Mouse (Mus musculus) frontal cortex, postnatal 10 days (tissue): ENCODE results near the gene Cpt1c.

Experiments used
- DNase-seq, 2 experiments: peaks; one replicate each; pipeline ENCODE4 v3.0.0; 2022; ENCODE audit warnings: low spot score in 2 of 2, mixed read lengths in 1 of 2

Cpt1c gene

DNA sequence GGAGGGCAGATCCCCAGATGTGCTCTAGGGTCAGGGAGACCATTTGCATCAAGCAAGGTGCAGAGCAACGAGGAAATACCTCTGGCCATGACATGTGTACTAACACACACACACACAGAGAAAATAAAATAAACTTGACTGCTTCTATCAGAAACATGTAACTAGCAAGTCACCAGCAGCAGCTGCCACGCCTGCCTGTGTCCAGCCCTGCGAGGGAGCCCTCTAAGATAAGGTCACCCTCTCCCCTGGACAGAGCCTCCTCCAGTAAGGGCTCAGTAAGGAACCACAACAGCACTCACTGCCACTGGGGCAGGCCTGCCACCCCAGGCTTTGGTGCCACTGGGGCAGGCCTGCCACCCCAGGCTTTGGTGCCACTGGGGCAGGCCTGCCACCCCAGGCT lies 56.4 kb downstream of the Cpt1c start:
- DNase-seq, result no peak

DNA sequence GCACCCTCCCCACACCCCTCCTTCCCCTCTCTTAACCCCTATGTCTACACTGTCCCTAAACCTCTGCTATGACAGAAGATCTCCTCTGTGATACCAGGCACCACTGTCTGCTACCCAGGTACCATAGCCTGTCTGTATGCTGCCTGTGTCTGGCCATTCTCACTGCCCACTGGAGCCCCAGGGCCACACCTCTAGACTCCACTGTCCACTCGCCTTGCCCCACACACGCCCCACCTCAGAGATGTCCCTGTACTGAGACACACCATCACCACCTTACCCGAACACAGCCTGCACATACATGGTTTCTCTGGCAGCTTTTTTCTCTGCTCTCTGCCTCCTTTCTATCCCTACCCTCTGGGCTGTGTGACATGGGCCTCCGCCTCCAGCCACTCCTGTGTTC lies 57.8 kb downstream of the Cpt1c start:
- DNase-seq, result no peak

DNA sequence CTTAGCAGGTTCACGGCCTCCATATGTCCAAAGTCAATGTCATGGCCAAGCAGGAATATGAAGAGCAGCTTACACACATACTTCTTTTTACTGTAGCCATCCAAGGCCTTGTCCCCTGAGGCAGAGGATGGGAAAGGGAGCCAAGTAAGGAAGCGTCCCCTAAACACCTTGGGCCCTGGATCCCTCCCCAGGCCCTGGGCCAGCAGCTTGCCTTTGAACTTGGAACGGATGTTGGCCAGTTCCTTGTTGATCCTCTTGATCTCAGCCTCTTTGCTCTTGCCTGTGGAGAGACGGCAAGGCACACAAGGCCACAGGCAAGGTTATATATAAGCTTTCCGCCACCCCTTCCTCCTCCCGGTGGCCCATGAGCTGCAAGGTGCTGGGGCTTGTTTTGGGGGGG lies 58.5 kb downstream of the Cpt1c start:
- no peak for DNase-seq

DNA sequence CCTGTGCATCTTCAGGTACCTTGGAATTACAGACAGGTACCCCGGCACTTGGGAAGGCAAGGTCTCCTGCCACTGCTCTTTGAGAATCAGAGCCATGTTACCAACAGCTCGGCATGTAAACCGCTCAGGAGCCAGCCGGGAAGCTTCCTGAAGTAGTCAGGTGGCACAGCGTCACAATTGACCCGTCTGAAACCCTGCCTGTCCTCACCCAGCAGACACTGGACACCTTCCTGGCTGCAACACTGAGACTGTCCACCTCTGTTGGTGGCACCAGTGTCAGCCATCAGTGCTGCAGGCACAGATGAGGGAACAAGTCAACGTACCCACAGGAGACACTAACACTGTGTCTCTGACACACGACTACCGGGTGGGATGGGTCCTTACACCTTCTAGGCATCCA lies 59.3 kb downstream of the Cpt1c start:
- DNase-seq, result no peak

DNA sequence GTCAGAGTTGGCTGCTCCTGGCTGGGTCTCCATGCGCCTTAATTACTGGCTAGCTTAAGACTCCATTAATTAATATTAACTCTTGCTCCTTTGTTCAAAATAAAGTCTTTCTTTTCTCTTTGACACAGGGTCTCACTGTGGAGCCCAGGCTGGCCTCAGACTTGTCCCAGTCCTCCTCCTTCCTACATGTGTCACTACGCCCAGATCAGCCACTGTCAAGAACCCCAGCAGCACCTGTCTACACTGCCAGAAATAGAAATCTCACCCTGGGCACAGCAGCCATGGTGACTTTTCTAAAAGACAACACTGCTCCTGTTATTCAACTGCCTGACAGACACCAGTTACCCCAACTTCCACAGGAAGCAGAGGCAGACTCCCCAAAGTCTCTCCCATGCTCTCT lies 60.3 kb downstream of the Cpt1c start:
- no peak for DNase-seq
